Mouse (Mus musculus): Measurements from ENCODE around the gene Gmds. TPM values are rescaled to one million over a fixed set of nuclear protein-coding genes. Genes with fewer than 3 reads are reported as not detected.
A peak's percentile ranks its signal among the peaks of the same experiment; 100 is the strongest.

The Gmds gene
- total and polyA plus RNA-seq, 2 experiments: 3.2 to 3.5 TPM

DNA sequence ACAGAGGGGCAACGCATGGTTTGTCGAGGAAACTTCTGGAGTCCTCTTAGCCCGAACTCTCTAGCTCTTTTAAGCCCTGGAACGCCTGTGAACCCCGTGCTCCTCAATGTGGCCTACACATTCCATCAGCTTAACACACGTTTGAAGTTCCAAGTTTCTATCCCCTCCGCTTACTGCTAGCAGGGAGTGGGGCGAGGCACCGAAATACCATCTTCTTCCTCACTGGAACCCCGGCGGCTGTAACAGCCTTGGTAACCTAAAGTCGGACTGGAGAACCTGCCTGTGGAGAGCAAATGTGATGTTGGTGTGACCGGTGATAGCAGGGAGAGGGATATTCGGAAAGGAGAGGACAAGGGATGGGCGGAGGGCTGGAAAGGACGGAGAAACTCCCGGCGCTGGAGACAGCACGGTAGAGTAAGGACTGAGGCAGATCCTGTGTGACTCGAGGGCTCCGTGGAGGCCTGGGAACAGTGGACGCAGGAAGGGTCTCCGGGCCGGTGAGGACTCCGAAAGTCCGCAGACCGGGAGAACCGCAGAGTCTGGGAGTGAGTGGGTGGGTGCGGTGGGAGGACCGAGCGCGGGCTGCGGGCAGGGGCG is 532.6 kb downstream of the Gmds start:
- DNase-seq (ENCODE audit: extremely low read depth, low read depth, low spot score): no peak
- H3K79me2 ChIP-seq (ENCODE audit: control insufficient read depth, insufficient read depth, low read length): no peaks in the 10 kb centered on the region
- WGBS: 8% methylated on average over 34 of the region's 34 CpGs
- peaks cover 40% of the 10 kb centered on the region for H3K27me3 ChIP-seq (ENCODE audit: control insufficient read depth, insufficient read depth, low read length)
- no peak overlapping the region; the same call in 1 of the 2 replicates for H3K9ac ChIP-seq (ENCODE audit: low read depth, low read length)
- H3K4me1 ChIP-seq (ENCODE audit: control insufficient read depth, insufficient read depth, low read length): peaks cover 12% of the 10 kb centered on the region
- H3K36me3 ChIP-seq (ENCODE audit: control insufficient read depth, insufficient read depth, low read length): no peaks in the 10 kb centered on the region
- TF ChIP-seq CTCF (IDR thresholded peaks at IDR 0.05; ENCODE audit: low read depth, low read length) (no peak), POLR2A (IDR thresholded peaks at IDR 0.05; ENCODE audit: extremely low read depth, insufficient read depth, low read length) (no peak)
- peak overlapping the region; percentile 65; the same call in 1 of the 2 replicates for H3K4me3 ChIP-seq (ENCODE audit: insufficient read depth, low read depth, low read length)
- no peak overlapping the region for H3K27ac ChIP-seq (replicated peaks; ENCODE audit: insufficient read depth, low read depth, low read length)

DNA sequence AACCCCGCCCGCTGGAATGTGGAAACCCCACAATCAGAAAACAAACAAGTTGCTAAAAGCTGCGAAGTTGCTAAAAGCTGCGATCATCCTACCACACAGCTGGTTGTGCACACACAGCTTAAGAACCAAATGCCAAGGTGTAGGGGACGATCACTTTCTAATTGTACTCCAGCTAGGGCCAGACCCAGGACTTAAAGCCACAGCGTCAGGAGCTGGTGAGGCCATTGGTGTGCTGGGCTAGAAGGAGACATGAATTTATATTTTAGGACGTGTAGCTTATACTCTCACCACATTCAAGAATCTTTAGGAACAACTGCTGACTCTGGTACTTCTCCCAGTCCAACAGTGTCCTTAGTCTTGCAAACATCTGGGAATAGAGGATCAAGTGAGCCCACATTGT is 534.0 kb downstream of the Gmds start:
- TF ChIP-seq POLR2A (IDR thresholded peaks at IDR 0.05; ENCODE audit: extremely low read depth, insufficient read depth, low read length): no peak
- TF ChIP-seq CTCF (IDR thresholded peaks at IDR 0.05; ENCODE audit: low read depth, low read length): no peak
- Histone ChIP-seq H3K36me3 (ENCODE audit: control insufficient read depth, insufficient read depth, low read length) (no peaks in the 10 kb centered on the region), H3K4me3 (ENCODE audit: insufficient read depth, low read depth, low read length) (no peak overlapping the region), H3K9ac (ENCODE audit: low read depth, low read length) (no peak overlapping the region), H3K4me1 (ENCODE audit: control insufficient read depth, insufficient read depth, low read length) (peaks cover 12% of the 10 kb centered on the region), H3K27me3 (ENCODE audit: control insufficient read depth, insufficient read depth, low read length) (peaks cover 37% of the 10 kb centered on the region), H3K79me2 (ENCODE audit: control insufficient read depth, insufficient read depth, low read length) (no peaks in the 10 kb centered on the region), H3K27ac (replicated peaks; ENCODE audit: insufficient read depth, low read depth, low read length) (no peak overlapping the region)
- no peak for DNase-seq (ENCODE audit: extremely low read depth, low read depth, low spot score)
- WGBS: 13% methylated on average over 7 of the region's 7 CpGs

DNA sequence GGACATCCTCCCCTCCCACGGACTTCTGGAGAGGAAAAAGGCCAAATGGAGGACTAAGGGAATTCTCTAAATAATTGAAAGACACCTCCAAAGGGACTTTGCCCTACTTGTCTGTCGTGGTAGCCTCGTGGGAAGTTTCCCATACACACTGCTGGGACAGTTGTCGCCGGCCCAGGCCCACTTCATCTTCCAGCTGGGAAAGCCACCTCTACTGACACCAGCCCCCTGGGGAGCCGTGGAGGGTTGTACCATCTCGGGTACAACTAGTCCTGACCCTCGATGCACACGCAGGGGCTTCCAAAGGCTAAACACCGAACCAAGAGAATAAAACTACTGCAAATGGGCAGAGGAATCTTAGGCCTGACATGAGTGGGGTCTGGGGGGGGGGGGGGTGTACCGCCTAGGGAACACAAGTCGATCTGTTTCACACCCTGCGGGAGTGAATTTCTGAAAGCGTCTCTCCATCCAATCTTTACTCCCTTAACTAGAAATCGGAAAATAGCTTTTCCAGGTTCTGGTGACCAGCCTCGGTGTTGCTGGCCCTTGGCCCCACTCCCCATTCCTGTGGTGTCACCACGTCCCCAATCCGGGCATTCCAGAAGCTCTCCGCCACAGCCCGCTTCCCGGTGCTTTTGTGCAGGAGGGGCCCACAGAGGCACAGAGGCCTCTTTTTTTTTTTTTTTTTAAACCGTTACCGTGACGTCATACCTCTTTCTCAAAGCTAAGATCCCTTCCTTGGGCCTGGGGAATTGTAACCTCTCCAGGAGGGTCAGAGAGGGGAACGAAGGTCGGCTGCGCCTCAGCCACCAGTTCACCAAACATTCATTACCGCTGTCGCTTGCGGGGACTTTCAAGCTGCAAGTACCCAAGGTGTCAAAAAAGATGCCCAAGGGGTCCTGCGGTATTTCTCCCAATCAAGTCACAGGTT is 535.1 kb downstream of the Gmds start:
- no peaks in the 10 kb centered on the region for H3K36me3 ChIP-seq (ENCODE audit: control insufficient read depth, insufficient read depth, low read length)
- H3K27me3 ChIP-seq (ENCODE audit: control insufficient read depth, insufficient read depth, low read length): peaks cover 36% of the 10 kb centered on the region
- 9% methylated on average over 31 of the region's 31 CpGs for WGBS
- H3K9ac ChIP-seq (ENCODE audit: low read depth, low read length): no peak overlapping the region
- H3K79me2 ChIP-seq (ENCODE audit: control insufficient read depth, insufficient read depth, low read length): no peaks in the 10 kb centered on the region
- H3K4me1 ChIP-seq (ENCODE audit: control insufficient read depth, insufficient read depth, low read length): peaks cover 12% of the 10 kb centered on the region
- no peak for TF ChIP-seq POLR2A (IDR thresholded peaks at IDR 0.05; ENCODE audit: extremely low read depth, insufficient read depth, low read length)
- DNase-seq (ENCODE audit: extremely low read depth, low read depth, low spot score): no peak
- no peak overlapping the region for H3K27ac ChIP-seq (replicated peaks; ENCODE audit: insufficient read depth, low read depth, low read length)
- H3K4me3 ChIP-seq (ENCODE audit: insufficient read depth, low read depth, low read length): no peak overlapping the region

DNA sequence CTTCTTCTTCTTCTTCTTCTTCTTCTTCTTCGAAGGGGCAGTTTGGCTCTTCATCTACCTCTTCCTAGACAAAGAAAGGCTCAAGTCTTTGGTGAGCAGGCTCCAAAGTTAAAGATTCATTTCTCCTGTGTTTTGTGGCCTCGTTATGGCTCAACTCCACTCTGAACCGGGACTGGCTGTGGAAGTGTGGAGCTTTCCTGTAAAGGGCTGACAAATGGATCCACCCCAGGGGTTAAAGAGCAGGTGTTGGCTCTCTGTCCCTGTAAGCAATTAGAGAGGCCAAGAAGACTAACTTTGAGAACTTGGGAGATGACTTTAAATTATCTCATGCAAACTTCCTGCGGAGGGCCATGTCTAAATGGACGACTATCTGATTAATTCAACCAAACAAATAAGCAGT is 536.1 kb downstream of the Gmds start:
- Histone ChIP-seq H3K4me3 (ENCODE audit: insufficient read depth, low read depth, low read length) (no peak overlapping the region), H3K27ac (replicated peaks; ENCODE audit: insufficient read depth, low read depth, low read length) (no peak overlapping the region), H3K79me2 (ENCODE audit: control insufficient read depth, insufficient read depth, low read length) (no peaks in the 10 kb centered on the region), H3K27me3 (ENCODE audit: control insufficient read depth, insufficient read depth, low read length) (peaks cover 31% of the 10 kb centered on the region), H3K9ac (ENCODE audit: low read depth, low read length) (no peak overlapping the region), H3K4me1 (ENCODE audit: control insufficient read depth, insufficient read depth, low read length) (peaks cover 12% of the 10 kb centered on the region), H3K36me3 (ENCODE audit: control insufficient read depth, insufficient read depth, low read length) (no peaks in the 10 kb centered on the region)
- DNase-seq (ENCODE audit: extremely low read depth, low read depth, low spot score): no peak
- 15% methylated on average over 5 of the region's 5 CpGs for WGBS
- TF ChIP-seq CTCF (IDR thresholded peaks at IDR 0.05; ENCODE audit: low read depth, low read length) (no peak), POLR2A (IDR thresholded peaks at IDR 0.05; ENCODE audit: extremely low read depth, insufficient read depth, low read length) (no peak)

DNA sequence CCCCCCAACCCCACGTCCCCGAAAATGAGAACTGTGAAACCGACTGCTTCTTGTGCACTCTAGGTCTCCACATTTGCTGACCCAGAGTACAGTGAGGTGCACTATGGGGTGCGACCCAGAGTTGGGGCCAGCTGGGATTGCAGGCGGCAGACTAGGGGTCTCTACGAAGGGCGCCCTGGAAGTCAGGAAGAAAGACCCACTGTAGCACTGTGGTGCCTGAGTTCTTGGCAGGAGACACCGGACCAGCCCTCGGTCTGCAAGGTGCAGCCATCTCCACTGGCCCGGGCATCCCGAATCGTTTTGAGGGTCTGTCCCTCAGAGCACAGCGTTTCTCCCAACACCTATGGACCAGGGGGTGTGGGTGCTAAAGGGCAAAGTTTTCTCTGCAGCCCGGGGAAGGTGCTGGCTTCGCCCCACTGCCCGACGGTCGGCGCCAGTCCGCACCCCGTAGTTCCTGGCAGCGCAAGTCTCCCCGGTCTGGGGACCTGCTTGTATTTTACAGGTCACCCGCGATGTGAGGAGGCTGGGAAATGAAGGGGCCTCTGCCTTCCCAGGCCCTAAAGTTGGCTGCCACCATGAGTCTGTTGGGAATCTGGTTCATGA is 536.7 kb downstream of the Gmds start:
- TF ChIP-seq POLR2A (IDR thresholded peaks at IDR 0.05; ENCODE audit: extremely low read depth, insufficient read depth, low read length) (no peak), CTCF (IDR thresholded peaks at IDR 0.05; ENCODE audit: low read depth, low read length) (no peak)
- Histone ChIP-seq H3K79me2 (ENCODE audit: control insufficient read depth, insufficient read depth, low read length) (no peaks in the 10 kb centered on the region), H3K4me3 (ENCODE audit: insufficient read depth, low read depth, low read length) (no peak overlapping the region), H3K36me3 (ENCODE audit: control insufficient read depth, insufficient read depth, low read length) (no peaks in the 10 kb centered on the region), H3K4me1 (ENCODE audit: control insufficient read depth, insufficient read depth, low read length) (peaks cover 10% of the 10 kb centered on the region), H3K9ac (ENCODE audit: low read depth, low read length) (no peak overlapping the region), H3K27me3 (ENCODE audit: control insufficient read depth, insufficient read depth, low read length) (peaks cover 26% of the 10 kb centered on the region), H3K27ac (replicated peaks; ENCODE audit: insufficient read depth, low read depth, low read length) (no peak overlapping the region)
- WGBS: 6% methylated on average over 25 of the region's 25 CpGs
- DNase-seq (ENCODE audit: extremely low read depth, low read depth, low spot score): no peak
